Mouse (Mus musculus) heart, postnatal 10 days (tissue): ENCODE data around the gene Ccdc113. TPM values are rescaled to one million over a fixed set of nuclear protein-coding genes. Genes with fewer than 3 reads are reported as not detected.
A peak's percentile ranks its signal among the peaks of the same experiment; 100 is the strongest.

Source experiments
- DNase-seq, 2 experiments: peaks; one replicate each; pipeline ENCODE4 v3.0.0; 2021
- intact Hi-C: fragments of 180-260 bp; cut with DNase I; formaldehyde crosslinking; loops from one replicate; pipeline ENCODE4 v1.15.1; 2025
- total RNA-seq, 2 experiments: library from RNA; stranded (reverse); gene quantifications; 2 replicates each; pipeline ENCODE4 v1.2.3; 2021

Gene Ccdc113
- under 1 TPM in 1 of 2 experiments, not detected in 1; 0.32 TPM for total RNA-seq

DNA sequence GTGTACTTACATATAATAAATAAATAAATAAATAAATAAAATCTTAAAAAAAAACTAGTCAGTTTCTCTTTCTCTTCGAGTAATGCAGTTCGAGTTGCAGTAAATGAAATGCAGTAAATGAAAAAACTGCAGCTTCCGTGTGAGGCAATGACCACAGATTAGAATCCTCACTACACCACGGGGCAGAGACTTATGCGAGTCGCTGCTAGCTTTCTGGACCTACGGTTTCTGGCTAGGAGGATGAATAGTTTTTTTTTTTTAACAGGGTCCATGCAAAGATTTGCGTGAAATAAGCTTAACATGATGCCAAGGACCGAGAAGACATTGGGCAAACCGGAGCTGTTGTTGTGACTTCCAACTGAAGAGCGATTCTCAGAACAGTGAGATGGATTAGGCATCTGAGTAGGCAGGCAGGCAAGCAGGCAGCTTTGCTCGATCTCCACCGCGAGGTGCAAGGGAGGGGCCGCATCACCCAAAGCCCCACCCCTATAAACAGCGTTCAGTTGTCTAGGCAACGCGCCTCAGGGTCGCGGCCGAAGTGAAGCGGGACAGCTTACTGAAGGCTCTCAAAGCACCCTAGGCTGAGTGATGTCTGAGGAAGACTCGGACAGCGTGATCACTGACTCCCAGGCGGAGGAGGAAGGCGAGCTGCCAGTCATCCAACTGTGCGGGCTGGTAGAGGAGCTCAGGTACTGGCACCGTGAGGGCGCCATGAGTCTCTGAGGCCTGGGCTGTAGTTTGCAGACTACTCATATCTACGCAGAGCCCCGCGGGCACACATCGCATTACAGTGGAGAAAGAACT is at the start of gene Ccdc113:
TSS of gene Ccdc113 (plus strand) at position 502 of the 804 bp plus-strand sequence.
- peak; percentile 54 to 62 for DNase-seq
- intact Hi-C loops: no loop called here

DNA sequence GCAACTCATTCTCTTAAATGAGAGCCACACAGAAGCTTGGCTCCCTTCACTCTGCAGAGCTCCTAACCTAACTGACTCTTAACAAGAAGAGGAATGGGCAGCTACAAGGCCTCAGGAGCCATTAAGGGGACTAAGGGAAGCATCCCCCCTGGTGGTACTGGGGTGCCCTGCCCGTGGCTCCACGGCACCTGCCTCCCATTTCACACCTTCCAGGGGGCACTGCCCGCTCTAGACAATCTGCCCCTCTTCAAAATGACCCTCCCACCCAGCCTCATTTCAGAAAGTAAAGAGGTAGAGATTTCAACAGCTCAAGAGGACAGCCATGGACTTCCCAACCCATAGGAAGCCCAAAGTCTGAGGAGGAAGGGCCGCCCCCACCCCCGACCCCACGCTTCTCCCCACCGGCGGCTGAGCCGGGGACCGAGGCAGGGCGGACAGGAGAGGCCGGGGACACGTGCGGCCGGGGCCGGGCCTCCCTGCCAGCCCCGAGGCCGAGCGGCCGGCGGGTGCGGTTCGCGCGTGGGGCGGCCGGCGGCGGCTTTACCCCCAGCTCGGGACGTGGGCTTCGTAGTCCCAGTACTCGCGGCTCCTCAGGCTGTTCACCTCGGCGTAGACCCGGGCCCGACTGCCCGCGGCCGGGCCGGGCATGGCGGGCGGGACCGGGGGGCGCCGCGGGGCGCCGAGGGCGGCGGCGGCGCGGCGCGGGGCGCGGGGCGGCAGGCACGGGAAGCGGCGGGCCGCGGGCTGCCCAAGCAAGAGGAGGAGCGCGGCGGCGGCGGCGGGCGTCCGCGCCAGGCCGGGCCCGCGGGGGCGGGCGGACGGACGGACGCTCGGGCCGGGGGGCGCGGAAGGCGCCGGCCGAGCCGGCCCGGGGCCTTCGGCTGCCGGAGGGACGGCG is 45.8 kb upstream of the Ccdc113 start:
- intact Hi-C loops: loop anchor here (5.0 kb wide), 1 partner anchor 51 kb away; no protein-coding TSS in a partner anchor
- peak; percentile 2 to 12 for DNase-seq

DNA sequence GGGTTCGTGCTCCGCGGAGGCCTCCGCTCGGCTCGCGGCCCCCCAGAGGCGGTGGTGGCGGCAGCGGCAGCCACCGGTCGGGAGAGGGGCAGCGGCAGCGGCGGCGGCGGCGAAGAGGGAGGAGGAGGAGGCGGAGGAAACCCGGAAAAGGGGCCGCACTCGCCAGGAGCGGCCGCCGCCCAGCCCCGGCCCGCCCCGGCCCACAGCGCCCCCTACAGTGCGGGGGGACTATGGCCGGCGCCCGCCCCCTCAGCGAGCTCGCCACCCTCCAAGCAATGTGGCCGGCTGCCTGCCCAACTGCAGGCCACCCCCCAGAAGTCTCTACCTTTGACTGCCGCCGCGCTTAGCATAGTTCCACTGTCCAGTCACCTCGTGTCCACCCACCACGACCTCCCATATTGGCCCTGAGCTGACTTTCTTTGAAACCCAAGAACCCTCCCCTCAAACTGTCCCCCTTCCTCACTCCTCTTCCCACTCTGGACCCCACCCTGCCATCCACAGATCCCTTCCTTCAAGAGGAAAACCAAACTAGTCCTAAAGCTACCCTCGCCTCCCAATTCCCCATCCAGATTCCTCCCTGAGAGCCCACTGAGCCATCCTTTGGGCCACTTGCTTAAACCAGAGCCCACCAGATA is 45.1 kb upstream of the Ccdc113 start:
- intact Hi-C loops: loop anchor here (5.0 kb wide), 1 partner anchor 52 kb away; no protein-coding TSS in a partner anchor
- peak; percentile 88 to 92 for DNase-seq

- no peak for DNase-seq
- intact Hi-C loops: no loop called here
These were observed 43.9 kb upstream of the Ccdc113 start, which contains the start of gene Csnk2a2 for GRCm38 (mm10) chr8:95490006-95490405. Gene Csnk2a2, minus strand, starts transcription at chr8:95490039.

- intact Hi-C loops: no loop called here
These were observed 41.8 kb upstream of the Ccdc113 start for GRCm38 (mm10) chr8:95492057-95492456.

GRCm38 (mm10) chr8:95495444-95495843 is 38.4 kb upstream of the Ccdc113 start:
- no peak for DNase-seq
- intact Hi-C loops: no loop called here

More at GRCm38 (mm10) chr8:95492057-95492456, 41.8 kb upstream of the Ccdc113 start:
- DNase-seq: no peak

- no peak for DNase-seq
- intact Hi-C loops: no loop called here
These were observed 37.5 kb upstream of the Ccdc113 start for GRCm38 (mm10) chr8:95496420-95496819.

DNA sequence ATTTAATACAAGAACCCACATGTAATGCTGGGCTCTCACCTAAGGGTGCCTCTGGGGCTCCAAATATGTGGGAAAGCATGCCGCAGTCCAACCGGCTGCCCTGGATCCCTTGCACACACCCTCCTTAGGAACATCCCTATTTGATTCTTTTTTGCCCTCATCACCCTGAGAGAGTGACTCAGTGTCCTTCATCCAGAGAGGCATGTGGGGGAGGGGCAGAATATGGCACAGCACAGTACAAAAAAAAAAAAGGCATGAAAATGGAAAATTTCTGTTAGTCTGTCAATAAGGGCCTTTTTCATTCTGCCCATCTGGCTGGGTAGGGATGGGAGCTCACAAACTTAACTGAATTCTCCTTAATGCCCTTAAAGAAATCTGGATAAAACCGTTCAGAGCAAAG is 36.1 kb upstream of the Ccdc113 start:
- no peak for DNase-seq
- intact Hi-C loops: no loop called here

GRCm38 (mm10) chr8:95499266-95500064 is 34.4 kb upstream of the Ccdc113 start:
- intact Hi-C loops: no loop called here
- no peak for DNase-seq

GRCm38 (mm10) chr8:95500436-95500835 is 33.4 kb upstream of the Ccdc113 start:
- intact Hi-C loops: no loop called here
- DNase-seq: no peak

GRCm38 (mm10) chr8:95502431-95502830 is 31.5 kb upstream of the Ccdc113 start:
- no peak for DNase-seq
- intact Hi-C loops: no loop called here

DNA sequence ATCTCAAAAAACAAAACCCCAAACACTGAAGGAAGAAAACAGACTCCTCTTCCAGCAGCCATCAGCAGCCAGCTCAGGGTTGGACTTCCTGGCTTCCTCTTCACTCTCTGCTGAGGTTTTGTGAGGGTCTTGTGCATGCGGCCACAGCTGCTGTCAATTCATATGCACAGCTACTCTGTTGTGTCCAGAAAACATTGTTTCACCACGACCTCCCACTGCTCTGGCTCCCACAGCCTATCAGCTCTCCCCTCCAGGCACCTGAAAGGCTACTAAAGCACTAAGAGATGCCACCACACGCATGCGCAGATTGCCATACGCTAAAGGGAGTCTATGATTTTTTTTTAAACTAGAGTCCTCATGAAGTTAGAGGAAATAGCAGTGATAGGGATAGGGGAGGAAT is 29.1 kb upstream of the Ccdc113 start:
- intact Hi-C loops: no loop called here
- DNase-seq: no peak

DNA sequence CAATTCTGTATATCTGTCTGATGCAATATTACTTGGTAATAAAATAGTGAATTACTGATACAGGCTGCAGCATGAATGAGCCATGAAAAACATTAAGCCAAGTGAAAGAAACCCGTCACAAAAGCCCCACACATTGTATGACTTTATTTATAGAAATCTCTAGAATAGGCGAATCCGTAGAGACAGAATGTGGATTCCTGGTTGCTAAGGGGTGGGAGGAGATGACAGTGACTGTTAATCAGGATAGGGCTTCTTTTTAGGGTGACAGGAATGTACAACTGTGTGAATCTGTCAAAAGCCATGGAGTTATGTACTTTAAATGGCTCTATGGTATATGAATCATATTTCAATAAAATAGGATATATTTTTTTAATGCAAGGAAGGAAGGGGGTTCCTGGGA is 28.3 kb upstream of the Ccdc113 start:
- intact Hi-C loops: no loop called here
- no peak for DNase-seq

DNA sequence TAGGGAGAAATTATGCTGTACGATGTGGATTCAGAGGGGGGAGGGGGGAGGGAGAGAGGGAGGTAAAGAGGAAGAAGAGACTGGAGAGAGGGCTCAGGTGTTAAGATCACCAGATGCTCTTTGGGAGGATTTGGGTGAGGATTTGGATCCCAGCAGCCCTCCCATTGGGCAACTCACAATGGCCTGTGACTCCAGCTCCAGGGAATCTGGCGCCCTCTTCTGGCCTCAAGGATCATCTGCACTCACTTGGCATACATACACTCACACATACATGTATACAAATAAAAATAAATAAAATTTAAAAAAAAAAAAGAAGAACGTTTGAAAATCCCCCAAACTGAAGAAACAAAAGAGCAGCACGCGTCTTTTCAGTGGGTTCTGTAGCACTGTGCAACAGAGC is 27.6 kb upstream of the Ccdc113 start:
- intact Hi-C loops: no loop called here
- DNase-seq: no peak

GRCm38 (mm10) chr8:95512257-95512656 is 21.6 kb upstream of the Ccdc113 start:
- intact Hi-C loops: no loop called here
- DNase-seq: no peak

DNA sequence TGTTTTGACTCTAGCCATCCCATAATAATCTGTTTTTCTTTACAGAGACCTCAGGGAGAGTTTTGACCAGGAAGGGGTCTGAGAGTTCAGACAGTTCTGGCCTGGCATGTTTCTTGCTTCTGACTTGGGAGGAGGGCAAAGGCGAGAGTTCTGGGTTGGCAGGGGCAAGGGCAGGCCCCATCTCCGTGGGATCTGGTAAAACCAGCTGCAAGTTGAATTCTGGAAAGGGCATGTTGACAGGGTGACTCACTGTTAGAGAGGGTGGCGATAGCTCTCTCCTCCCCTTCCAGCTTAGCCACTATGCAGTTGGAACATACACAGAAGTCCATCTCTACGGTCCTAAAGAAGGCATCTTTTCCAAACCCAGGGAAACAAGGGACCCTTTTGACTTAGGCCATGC is 20.7 kb upstream of the Ccdc113 start:
- no peak for DNase-seq
- intact Hi-C loops: no loop called here

- intact Hi-C loops: no loop called here
- no peak for DNase-seq
These were observed 17.0 kb upstream of the Ccdc113 start for GRCm38 (mm10) chr8:95516928-95517327.

- intact Hi-C loops: no loop called here
- DNase-seq: no peak
These were observed 9.9 kb upstream of the Ccdc113 start for GRCm38 (mm10) chr8:95523991-95524390.

DNA sequence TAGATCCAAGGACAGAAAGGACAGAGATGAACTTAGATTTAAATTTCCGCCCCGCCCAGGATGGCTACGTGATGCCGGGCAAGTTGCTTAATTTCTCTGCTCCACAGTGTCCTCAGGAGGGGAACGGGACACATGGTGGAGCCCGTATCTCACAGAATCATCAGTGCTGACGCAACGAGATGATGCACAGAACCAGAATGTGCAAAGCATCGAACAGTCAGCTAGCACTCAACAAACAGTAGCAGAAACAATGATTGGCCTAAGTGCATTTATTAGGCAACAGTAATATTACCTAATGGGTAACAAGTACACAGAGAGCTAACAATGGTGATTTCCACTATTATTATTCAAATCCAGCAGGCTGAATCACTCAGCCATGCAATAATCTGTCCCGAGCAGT is 5.7 kb upstream of the Ccdc113 start:
- intact Hi-C loops: no loop called here
- DNase-seq: no peak

- intact Hi-C loops: no loop called here
- DNase-seq: no peak
These were observed 5.1 kb upstream of the Ccdc113 start for GRCm38 (mm10) chr8:95528750-95529310.
